Mouse (Mus musculus): ENCODE measurements around the gene Rps4x. TPM values are rescaled to one million over a fixed set of nuclear protein-coding genes. Genes with fewer than 3 reads are reported as not detected.
"Not testable (repeated sequence)": the region's sequence is repeated elsewhere in the genome, so short reads cannot be mapped to it uniquely, and the experiment has no call there.

Rps4x gene
- total RNA-seq (2012; rRNA removed) = 1,621 and 1,818 TPM in 2 replicates

GRCm38 (mm10) chrX:102188712-102189497, at the start of gene Rps4x:
TSS of gene Rps4x (minus strand) at chrX:102189394.
- Histone ChIP-seq H3K27ac (ENCODE audit: insufficient read depth, low read depth, low read length, poor library complexity, severe bottlenecking) (peak within 1 kb of the TSS; percentile 86), H3K4me1 (ENCODE audit: control insufficient read depth in 2 of 2, insufficient read depth in 2 of 2, low read length in 2 of 2, poor library complexity in 1 of 2) (peaks cover 0 to 6% of the 10 kb centered on the region in 2 experiments; a peak in 2 of 4 replicates), H3K4me3 (ENCODE audit: insufficient read depth in 1 of 2, low read depth in 1 of 2, low read length in 2 of 2, poor library complexity in 1 of 2, severe bottlenecking in 1 of 2) (peak within 1 kb of the TSS; percentile 74 to 82), H3K9ac (ENCODE audit: insufficient read depth, low read depth, low read length, poor library complexity, severe bottlenecking) (peak within 1 kb of the TSS; percentile 99), H3K9me3 (ENCODE audit: control insufficient read depth, insufficient read depth, low read depth, low read length) (no peaks in the 10 kb centered on the region), H3K36me3 (ENCODE audit: control insufficient read depth, insufficient read depth, low read length, poor library complexity, severe bottlenecking) (peaks cover 34% of the 10 kb centered on the region)
- TF ChIP-seq ZNF384 (IDR thresholded peaks at IDR 0.05; ENCODE audit: low read depth, low read length) (no peak), HCFC1 (IDR thresholded peaks at IDR 0.05; ENCODE audit: borderline replicate concordance, insufficient read depth, low read length) (0 out of 2 replicates have a peak, but pooled peaks have one; percentile 27), CHD2 (IDR thresholded peaks at IDR 0.05; ENCODE audit: low read depth, low read length) (no peak), MAFK (IDR thresholded peaks at IDR 0.05; ENCODE audit: insufficient read depth, low read depth, low read length) (no peak), ZC3H11A (IDR thresholded peaks at IDR 0.05; ENCODE audit: borderline replicate concordance, low read depth, low read length) (no peak)
- DNase-seq (ENCODE audit: low read depth, low spot score) = peak; percentile 51
- in situ Hi-C loops (cut with MboI; ENCODE audit: low sequenced_read_pairs in 2 of 2, unreplicated experiment in 2 of 2) = no loop called here

- DNase-seq (ENCODE audit: low read depth, low spot score) = peak; percentile 61
- no peaks in the 10 kb centered on the region for H3K9me3 ChIP-seq (ENCODE audit: control insufficient read depth, insufficient read depth, low read depth, low read length)
- H3K27ac ChIP-seq (ENCODE audit: insufficient read depth, low read depth, low read length, poor library complexity, severe bottlenecking) = no peak overlapping the region
- in situ Hi-C loops (cut with MboI; ENCODE audit: low sequenced_read_pairs in 2 of 2, unreplicated experiment in 2 of 2) = no loop called here
- no peaks in the 10 kb centered on the region for H3K4me1 ChIP-seq (ENCODE audit: control insufficient read depth in 2 of 2, insufficient read depth in 2 of 2, low read length in 2 of 2, poor library complexity in 1 of 2)
- no peak overlapping the region for H3K4me3 ChIP-seq (ENCODE audit: insufficient read depth in 1 of 2, low read depth in 1 of 2, low read length in 2 of 2, poor library complexity in 1 of 2, severe bottlenecking in 1 of 2)
- no peak overlapping the region for H3K9ac ChIP-seq (ENCODE audit: insufficient read depth, low read depth, low read length, poor library complexity, severe bottlenecking)
- TF ChIP-seq ZNF384 (IDR thresholded peaks at IDR 0.05; ENCODE audit: low read depth, low read length) = no peak
- peak; percentile 74; the same call in 1 of the 2 replicates for TF ChIP-seq ZC3H11A (IDR thresholded peaks at IDR 0.05; ENCODE audit: borderline replicate concordance, low read depth, low read length)
- no peaks in the 10 kb centered on the region for H3K36me3 ChIP-seq (ENCODE audit: control insufficient read depth, insufficient read depth, low read length, poor library complexity, severe bottlenecking)
Measured at GRCm38 (mm10) chrX:102219126-102219525, 29.9 kb upstream of the Rps4x start.

- H3K4me1 ChIP-seq (ENCODE audit: control insufficient read depth in 2 of 2, insufficient read depth in 2 of 2, low read length in 2 of 2, poor library complexity in 1 of 2); H3K36me3 ChIP-seq (ENCODE audit: control insufficient read depth, insufficient read depth, low read length, poor library complexity, severe bottlenecking); in situ Hi-C loops (cut with MboI; ENCODE audit: low sequenced_read_pairs in 2 of 2, unreplicated experiment in 2 of 2); H3K9me3 ChIP-seq (ENCODE audit: control insufficient read depth, insufficient read depth, low read depth, low read length); H3K9ac ChIP-seq (ENCODE audit: insufficient read depth, low read depth, low read length, poor library complexity, severe bottlenecking); H3K4me3 ChIP-seq (ENCODE audit: insufficient read depth in 1 of 2, low read depth in 1 of 2, low read length in 2 of 2, poor library complexity in 1 of 2, severe bottlenecking in 1 of 2); H3K27ac ChIP-seq (ENCODE audit: insufficient read depth, low read depth, low read length, poor library complexity, severe bottlenecking): not testable (repeated sequence)
- TF ChIP-seq ZC3H11A (IDR thresholded peaks at IDR 0.05; ENCODE audit: borderline replicate concordance, low read depth, low read length) = peak; percentile 48; the same call in 1 of the 2 replicates
- peak; percentile 51 for DNase-seq (ENCODE audit: low read depth, low spot score)
Measured at GRCm38 (mm10) chrX:102215356-102215755, 26.2 kb upstream of the Rps4x start.

- Histone ChIP-seq H3K4me1 (ENCODE audit: control insufficient read depth in 2 of 2, insufficient read depth in 2 of 2, low read length in 2 of 2, poor library complexity in 1 of 2) (peaks cover 0 to 6% of the 10 kb centered on the region in 2 experiments; a peak in 2 of 4 replicates), H3K9me3 (ENCODE audit: control insufficient read depth, insufficient read depth, low read depth, low read length) (no peaks in the 10 kb centered on the region), H3K27ac (ENCODE audit: insufficient read depth, low read depth, low read length, poor library complexity, severe bottlenecking) (peak overlapping the region; percentile 81; the same call in 1 of the 2 replicates), H3K4me3 (ENCODE audit: insufficient read depth in 1 of 2, low read depth in 1 of 2, low read length in 2 of 2, poor library complexity in 1 of 2, severe bottlenecking in 1 of 2) (no peak overlapping the region; a peak in 1 of 4 replicates), H3K9ac (ENCODE audit: insufficient read depth, low read depth, low read length, poor library complexity, severe bottlenecking) (no peak overlapping the region; the same call in 1 of the 2 replicates), H3K36me3 (ENCODE audit: control insufficient read depth, insufficient read depth, low read length, poor library complexity, severe bottlenecking) (peaks cover 22% of the 10 kb centered on the region)
- no peak for DNase-seq (ENCODE audit: low read depth, low spot score)
- TF ChIP-seq ZC3H11A (IDR thresholded peaks at IDR 0.05; ENCODE audit: borderline replicate concordance, low read depth, low read length) (no peak), HCFC1 (IDR thresholded peaks at IDR 0.05; ENCODE audit: borderline replicate concordance, insufficient read depth, low read length) (no peak), CHD2 (IDR thresholded peaks at IDR 0.05; ENCODE audit: low read depth, low read length) (no peak), MAFK (IDR thresholded peaks at IDR 0.05; ENCODE audit: insufficient read depth, low read depth, low read length) (no peak), ZNF384 (IDR thresholded peaks at IDR 0.05; ENCODE audit: low read depth, low read length) (no peak)
- in situ Hi-C loops (cut with MboI; ENCODE audit: low sequenced_read_pairs in 2 of 2, unreplicated experiment in 2 of 2) = no loop called here
Measured at GRCm38 (mm10) chrX:102190840-102191239, 1.6 kb upstream of the Rps4x start.

All from ES-E14 (cell line).